Mouse (Mus musculus): Measurements from ENCODE around the gene Plscr5. TPM values are rescaled to one million over a fixed set of nuclear protein-coding genes. Genes with fewer than 3 reads are reported as not detected.

Plscr5 gene
- polyA plus RNA-seq, 1 experiment = not detected

DNA sequence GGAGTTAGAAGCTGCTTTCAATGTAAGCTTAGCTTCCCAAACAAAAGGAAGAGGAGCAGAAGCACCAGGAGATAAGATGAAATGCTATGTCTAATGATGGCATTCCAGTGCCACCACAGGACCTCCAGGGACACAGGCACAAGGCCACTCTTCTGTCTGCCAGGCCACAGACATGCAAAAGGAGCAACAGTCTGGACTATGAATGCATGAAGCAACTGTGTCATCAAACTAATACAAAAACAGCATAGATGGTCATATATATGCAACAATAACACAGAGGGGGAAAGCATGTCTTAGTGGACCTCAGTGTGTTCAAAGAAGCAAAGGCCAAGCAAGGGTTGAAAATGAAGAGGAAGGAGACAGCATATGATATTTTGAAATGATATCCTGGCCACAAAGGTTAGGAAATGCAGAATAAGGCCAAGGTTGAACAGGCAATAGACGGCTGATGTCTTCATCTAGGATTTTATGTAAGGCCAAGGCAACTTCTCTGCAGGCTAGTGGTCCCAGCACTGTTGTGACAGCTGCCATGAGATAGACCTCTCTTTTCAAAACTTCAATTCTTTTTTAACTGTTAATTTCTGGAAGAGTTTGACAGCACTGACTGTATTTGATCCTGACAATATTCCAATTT is 32.0 kb downstream of the Plscr5 start:
- TF ChIP-seq CTCF (IDR thresholded peaks at IDR 0.05; ENCODE audit: low read depth, low read length) (no peak), POLR2A (IDR thresholded peaks at IDR 0.05; ENCODE audit: borderline replicate concordance, low read depth, low read length) (no peak)
- H3K4me1 ChIP-seq (ENCODE audit: control insufficient read depth, insufficient read depth, low read length) = peaks cover 4% of the 10 kb centered on the region

DNA sequence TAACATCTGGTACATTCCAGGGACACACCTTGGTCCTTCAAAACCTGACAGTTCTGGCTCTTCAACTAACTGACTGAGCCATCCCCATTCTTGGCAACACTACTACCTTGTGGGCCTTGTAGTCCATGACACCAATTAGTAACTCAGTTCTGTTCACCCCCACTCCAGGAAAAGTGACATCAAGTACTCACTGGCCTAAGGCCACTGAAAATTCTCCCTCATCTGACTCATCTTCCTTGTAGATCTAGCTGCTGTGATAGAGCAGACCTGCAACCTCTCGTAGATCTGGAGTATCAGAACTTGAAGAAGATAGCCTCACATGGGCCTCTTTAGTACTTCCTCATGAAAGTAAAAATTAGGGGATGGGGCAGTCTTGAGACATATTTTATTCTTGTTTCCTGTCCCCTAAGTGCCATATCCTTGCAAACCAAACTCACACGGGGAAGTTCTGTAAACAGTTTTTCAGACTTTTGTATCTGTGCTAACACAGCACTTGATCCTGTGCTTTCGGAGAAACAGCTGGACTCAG is 33.5 kb downstream of the Plscr5 start:
- H3K4me1 ChIP-seq (ENCODE audit: control insufficient read depth, insufficient read depth, low read length) = peaks cover 4% of the 10 kb centered on the region
- TF ChIP-seq POLR2A (IDR thresholded peaks at IDR 0.05; ENCODE audit: borderline replicate concordance, low read depth, low read length) (no peak), CTCF (IDR thresholded peaks at IDR 0.05; ENCODE audit: low read depth, low read length) (no peak)
- no peak overlapping the region for H3K4me3 ChIP-seq (ENCODE audit: insufficient read depth, low read length)
- H3K27ac ChIP-seq (ENCODE audit: insufficient read depth, low read depth, low read length) = no peak overlapping the region

More for the DNA sequence above, 32.0 kb downstream of the Plscr5 start:
- Histone ChIP-seq H3K27ac (ENCODE audit: insufficient read depth, low read depth, low read length) (no peak overlapping the region), H3K4me3 (ENCODE audit: insufficient read depth, low read length) (no peak overlapping the region)

GRCm38 (mm10) chr9:92226795-92227194 is 34.1 kb downstream of the Plscr5 start:
- Histone ChIP-seq H3K4me1 (ENCODE audit: control insufficient read depth, insufficient read depth, low read length) (peaks cover 4% of the 10 kb centered on the region), H3K4me3 (ENCODE audit: insufficient read depth, low read length) (no peak overlapping the region), H3K27ac (ENCODE audit: insufficient read depth, low read depth, low read length) (no peak overlapping the region)
- TF ChIP-seq POLR2A (IDR thresholded peaks at IDR 0.05; ENCODE audit: borderline replicate concordance, low read depth, low read length) = no peak
- no peak for TF ChIP-seq CTCF (IDR thresholded peaks at IDR 0.05; ENCODE audit: low read depth, low read length)

DNA sequence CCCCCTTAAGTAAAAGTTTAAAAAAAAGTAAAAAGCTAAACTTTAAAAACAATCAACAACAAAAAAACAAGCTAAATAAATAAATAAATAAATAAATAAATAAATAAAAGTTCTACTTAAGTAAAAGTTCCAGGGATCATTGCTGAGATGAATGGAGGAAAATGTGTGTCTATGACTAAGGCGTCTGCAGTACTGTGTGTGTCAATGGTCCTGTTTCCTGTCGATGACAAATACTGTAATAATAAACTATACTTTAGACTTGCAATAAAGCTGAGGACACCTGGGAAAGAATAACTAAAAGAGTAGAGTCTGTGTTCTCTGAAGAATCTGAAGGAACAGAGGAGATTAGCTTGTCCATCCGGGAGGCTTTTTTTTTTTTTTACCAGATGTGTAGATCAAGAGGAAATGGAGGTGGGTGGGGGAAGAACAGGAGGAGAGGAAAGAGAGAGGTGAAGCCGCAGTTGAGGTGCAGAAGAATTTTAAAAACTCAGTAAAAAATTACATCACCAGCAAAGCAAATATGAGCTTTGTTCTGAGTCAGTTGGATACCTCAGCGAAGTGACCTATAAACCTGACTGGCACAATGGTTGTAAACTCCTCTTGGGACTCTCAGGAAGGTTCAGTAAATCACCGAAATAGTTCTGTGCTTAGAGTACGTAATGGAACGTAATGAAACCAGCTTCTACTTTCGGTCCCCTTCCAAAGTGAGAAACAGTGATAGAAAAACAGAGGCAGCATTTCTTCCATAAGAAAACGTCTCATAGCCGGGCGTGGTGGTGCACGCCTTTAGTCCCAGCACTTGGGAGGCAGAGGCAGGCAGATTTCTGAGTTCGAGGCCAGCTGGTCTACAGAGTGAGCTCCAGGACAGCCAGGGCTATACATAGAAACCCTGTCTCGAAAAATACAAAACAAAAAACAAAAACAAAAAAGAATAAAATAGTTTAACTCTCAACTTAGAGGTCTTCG is 36.4 kb downstream of the Plscr5 start:
- peaks cover 4% of the 10 kb centered on the region for H3K4me1 ChIP-seq (ENCODE audit: control insufficient read depth, insufficient read depth, low read length)
- TF ChIP-seq CTCF (IDR thresholded peaks at IDR 0.05; ENCODE audit: low read depth, low read length) (no peak), POLR2A (IDR thresholded peaks at IDR 0.05; ENCODE audit: borderline replicate concordance, low read depth, low read length) (no peak)
- H3K27ac ChIP-seq (ENCODE audit: insufficient read depth, low read depth, low read length) = no peak overlapping the region
- H3K4me3 ChIP-seq (ENCODE audit: insufficient read depth, low read length) = no peak overlapping the region

GRCm38 (mm10) chr9:92229833-92230205 is 37.1 kb downstream of the Plscr5 start:
- Histone ChIP-seq H3K4me1 (ENCODE audit: control insufficient read depth, insufficient read depth, low read length) (peaks cover 4% of the 10 kb centered on the region), H3K27ac (ENCODE audit: insufficient read depth, low read depth, low read length) (no peak overlapping the region), H3K4me3 (ENCODE audit: insufficient read depth, low read length) (no peak overlapping the region)
- TF ChIP-seq CTCF (IDR thresholded peaks at IDR 0.05; ENCODE audit: low read depth, low read length) (no peak), POLR2A (IDR thresholded peaks at IDR 0.05; ENCODE audit: borderline replicate concordance, low read depth, low read length) (no peak)

DNA sequence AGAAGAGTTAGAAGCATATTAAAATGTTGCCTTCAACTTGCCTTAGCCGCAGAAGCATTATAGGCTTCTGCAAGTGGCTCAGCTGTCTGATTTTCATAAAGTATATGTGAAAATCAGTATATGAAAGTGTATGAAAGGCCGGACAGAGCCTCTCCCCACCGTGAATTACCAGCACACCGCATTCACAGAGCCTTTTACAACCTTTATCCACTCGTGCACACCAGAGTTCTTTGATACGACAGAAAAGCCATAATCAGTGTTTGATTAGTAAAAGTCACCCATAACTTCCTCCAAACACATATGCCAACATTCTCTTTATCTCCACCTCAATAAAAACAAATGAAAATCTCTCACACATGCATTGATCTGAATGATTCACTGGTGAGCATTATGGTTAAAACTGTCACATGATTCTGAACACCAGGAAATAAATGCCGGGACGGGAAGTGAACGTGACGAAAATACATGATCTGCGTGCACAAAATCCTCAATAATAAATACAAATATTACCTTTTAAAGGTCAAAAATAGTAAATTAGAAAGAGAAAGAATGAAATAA is 42.2 kb downstream of the Plscr5 start:
- H3K27ac ChIP-seq (ENCODE audit: insufficient read depth, low read depth, low read length) = no peak overlapping the region
- TF ChIP-seq POLR2A (IDR thresholded peaks at IDR 0.05; ENCODE audit: borderline replicate concordance, low read depth, low read length) (no peak), CTCF (IDR thresholded peaks at IDR 0.05; ENCODE audit: low read depth, low read length) (no peak)
- no peaks in the 10 kb centered on the region for H3K4me1 ChIP-seq (ENCODE audit: control insufficient read depth, insufficient read depth, low read length)
- no peak overlapping the region for H3K4me3 ChIP-seq (ENCODE audit: insufficient read depth, low read length)

DNA sequence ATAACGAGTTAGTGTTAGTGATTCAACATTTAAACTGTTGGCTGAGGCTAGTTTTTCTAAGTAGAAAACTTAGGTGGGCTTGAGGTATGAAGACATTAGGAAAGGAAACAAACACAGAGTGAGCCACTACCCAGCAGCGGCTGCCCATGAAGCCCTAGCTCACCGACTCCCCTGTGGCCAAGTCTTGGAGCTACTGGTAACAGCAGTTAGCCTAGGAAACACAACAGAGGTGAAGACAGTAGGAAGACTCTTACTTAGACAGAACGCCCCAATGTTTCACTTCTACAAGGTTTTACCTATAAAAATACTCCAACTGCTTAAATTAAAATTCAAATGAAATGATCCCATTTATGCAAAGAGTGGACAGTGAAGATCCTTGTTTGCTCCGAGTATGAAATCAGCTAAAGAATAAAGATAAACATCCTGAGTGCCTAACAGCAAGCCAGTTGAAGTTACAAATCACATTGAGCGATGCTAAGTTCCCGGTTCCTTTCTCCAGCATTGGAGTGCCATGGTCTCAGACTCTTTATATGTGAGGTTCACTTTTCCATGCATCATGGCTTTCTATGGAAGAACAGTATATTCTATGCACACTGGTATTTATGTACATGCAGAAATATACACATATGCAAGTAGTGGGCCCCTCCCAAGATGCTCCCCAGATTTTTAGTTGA is 56.2 kb downstream of the Plscr5 start:
- H3K4me3 ChIP-seq (ENCODE audit: insufficient read depth, low read length) = no peak overlapping the region
- TF ChIP-seq POLR2A (IDR thresholded peaks at IDR 0.05; ENCODE audit: borderline replicate concordance, low read depth, low read length) = no peak
- TF ChIP-seq CTCF (IDR thresholded peaks at IDR 0.05; ENCODE audit: low read depth, low read length) = no peak
- peaks cover 14% of the 10 kb centered on the region for H3K4me1 ChIP-seq (ENCODE audit: control insufficient read depth, insufficient read depth, low read length)
- no peak overlapping the region for H3K27ac ChIP-seq (ENCODE audit: insufficient read depth, low read depth, low read length)

DNA sequence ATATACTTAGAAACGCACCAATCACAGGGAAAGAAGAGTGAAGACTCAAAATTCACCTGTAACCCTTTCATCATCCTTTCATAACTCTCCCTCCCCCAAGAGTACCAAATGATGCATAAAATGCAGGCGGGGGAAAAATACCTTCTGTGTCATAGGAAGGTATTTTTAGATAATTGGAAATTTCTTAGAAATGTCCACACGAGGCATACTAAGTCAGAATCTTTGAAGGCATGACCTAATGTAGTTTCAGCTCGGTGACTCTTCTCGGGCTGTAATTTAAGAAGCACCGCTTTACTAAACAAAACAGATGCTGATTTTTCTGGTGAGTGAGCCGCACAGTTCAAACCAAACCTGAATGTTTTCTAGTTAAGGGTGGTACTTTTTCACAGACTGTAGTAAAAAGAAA is 56.7 kb downstream of the Plscr5 start, which contains the start of gene Plscr1:
Plscr1 (plus strand) TSS at position 304 of the 406 bp plus-strand sequence.
- Histone ChIP-seq H3K4me1 (ENCODE audit: control insufficient read depth, insufficient read depth, low read length) (peaks cover 17% of the 10 kb centered on the region), H3K4me3 (ENCODE audit: insufficient read depth, low read length) (peak within 1 kb of the TSS; percentile 89), H3K27ac (ENCODE audit: insufficient read depth, low read depth, low read length) (peak within 1 kb of the TSS; percentile 96)
- no peak for TF ChIP-seq POLR2A (IDR thresholded peaks at IDR 0.05; ENCODE audit: borderline replicate concordance, low read depth, low read length)
- no peak for TF ChIP-seq CTCF (IDR thresholded peaks at IDR 0.05; ENCODE audit: low read depth, low read length)

All from bone marrow macrophage, adult 2 months (primary cell).